Mouse (Mus musculus) hindlimb bud, embryonic 11.5 days (tissue): ENCODE data around the gene Mrpl24.
"Not testable (repeated sequence)": the region's sequence is repeated elsewhere in the genome, so short reads cannot be mapped to it uniquely, and the experiment has no call there.

Source experiments
- DNase-seq: peaks from one replicate; pipeline ENCODE4 v3.0.0-alpha.2; 2012; ENCODE audit warnings: low read depth, low spot score; ENCODE audit errors: extremely low spot score

Gene Mrpl24

GRCm38 (mm10) chr3:87919336-87920108 lies at the start of gene Mrpl24:
Mrpl24 (plus strand) TSS chr3:87919506.
- DNase-seq, result peak; percentile 91

- no peak for DNase-seq
These were observed 41.6 kb upstream of the Mrpl24 start for GRCm38 (mm10) chr3:87877730-87878129.

GRCm38 (mm10) chr3:87884291-87884690 lies 35.0 kb upstream of the Mrpl24 start:
- no peak for DNase-seq

GRCm38 (mm10) chr3:87884708-87885251 lies 34.5 kb upstream of the Mrpl24 start:
- DNase-seq, result no peak

GRCm38 (mm10) chr3:87885281-87886003 lies 33.9 kb upstream of the Mrpl24 start, which contains the start of gene Prcc:
Prcc (minus strand) TSS chr3:87885608.
- DNase-seq, result peak; percentile 99

GRCm38 (mm10) chr3:87886004-87886365 lies 33.3 kb upstream of the Mrpl24 start:
- no peak for DNase-seq

- no peak for DNase-seq
These were observed 32.9 kb upstream of the Mrpl24 start for GRCm38 (mm10) chr3:87886416-87886815.

GRCm38 (mm10) chr3:87887400-87887799 lies 31.9 kb upstream of the Mrpl24 start:
- not testable (repeated sequence) for DNase-seq

- DNase-seq, result no peak
These were observed 27.8 kb upstream of the Mrpl24 start for GRCm38 (mm10) chr3:87891481-87891880.

- no peak for DNase-seq
These were observed 25.9 kb upstream of the Mrpl24 start for GRCm38 (mm10) chr3:87893367-87893905.

GRCm38 (mm10) chr3:87899266-87899665 lies 20.0 kb upstream of the Mrpl24 start:
- DNase-seq, result no peak

- DNase-seq, result no peak
These were observed 19.5 kb upstream of the Mrpl24 start for GRCm38 (mm10) chr3:87899776-87900175.

GRCm38 (mm10) chr3:87901036-87901624 lies 18.2 kb upstream of the Mrpl24 start:
- DNase-seq, result no peak

- not testable (repeated sequence) for DNase-seq
These were observed 17.3 kb upstream of the Mrpl24 start for GRCm38 (mm10) chr3:87901959-87902358.

GRCm38 (mm10) chr3:87903821-87904220 lies 15.5 kb upstream of the Mrpl24 start:
- DNase-seq, result no peak

- DNase-seq, result peak; percentile 74
These were observed 13.3 kb upstream of the Mrpl24 start, which contains the start of gene Hdgf for GRCm38 (mm10) chr3:87905880-87906485. Hdgf (plus strand) TSS chr3:87906321.

- DNase-seq, result no peak
These were observed 12.7 kb upstream of the Mrpl24 start for GRCm38 (mm10) chr3:87906601-87906980.

GRCm38 (mm10) chr3:87906981-87907857 lies 12.1 kb upstream of the Mrpl24 start:
- DNase-seq, result no peak

GRCm38 (mm10) chr3:87907906-87908305 lies 11.4 kb upstream of the Mrpl24 start:
- DNase-seq, result no peak

- no peak for DNase-seq
These were observed 9.9 kb upstream of the Mrpl24 start for GRCm38 (mm10) chr3:87909381-87909780.
